Mouse (Mus musculus): ENCODE measurements around the gene Sfswap. TPM values are rescaled to one million over a fixed set of nuclear protein-coding genes. Genes with fewer than 3 reads are reported as not detected.
A peak's percentile ranks its signal among the peaks of the same experiment; 100 is the strongest.

Sfswap gene
- total RNA-seq, 4 experiments from 2014 or later = 110 to 152 (median 139) TPM

GRCm38 (mm10) chr5:129529571-129529970, 28.6 kb downstream of the Sfswap start:
- DNase-seq (ENCODE audit: low spot score in 2 of 2) = no peak

- DNase-seq (ENCODE audit: low spot score in 2 of 2) = no peak
Observed at GRCm38 (mm10) chr5:129533731-129534130, 32.7 kb downstream of the Sfswap start.

GRCm38 (mm10) chr5:129534500-129534899, 33.5 kb downstream of the Sfswap start:
- DNase-seq (ENCODE audit: low spot score in 2 of 2) = peak; percentile 87 to 88

- no peak for DNase-seq (ENCODE audit: low spot score in 2 of 2)
Observed at GRCm38 (mm10) chr5:129535021-129535420, 34.0 kb downstream of the Sfswap start.

- DNase-seq (ENCODE audit: low spot score in 2 of 2) = no peak
Observed at GRCm38 (mm10) chr5:129535431-129535830, 34.4 kb downstream of the Sfswap start.

- no peak for DNase-seq (ENCODE audit: low spot score in 2 of 2)
Observed at GRCm38 (mm10) chr5:129538826-129539225, 37.8 kb downstream of the Sfswap start.

GRCm38 (mm10) chr5:129542236-129542635, 41.2 kb downstream of the Sfswap start:
- DNase-seq (ENCODE audit: low spot score in 2 of 2) = no peak

- DNase-seq (ENCODE audit: low spot score in 2 of 2) = peak; percentile 45 to 56
Observed at GRCm38 (mm10) chr5:129545787-129546186, 44.8 kb downstream of the Sfswap start.

GRCm38 (mm10) chr5:129549716-129550115, 48.7 kb downstream of the Sfswap start:
- DNase-seq (ENCODE audit: low spot score in 2 of 2) = no peak

GRCm38 (mm10) chr5:129550790-129551189, 49.8 kb downstream of the Sfswap start:
- DNase-seq (ENCODE audit: low spot score in 2 of 2) = no peak

- no peak for DNase-seq (ENCODE audit: low spot score in 2 of 2)
Observed at GRCm38 (mm10) chr5:129551991-129552390, 51.0 kb downstream of the Sfswap start.

GRCm38 (mm10) chr5:129553642-129554041, 52.6 kb downstream of the Sfswap start:
- DNase-seq (ENCODE audit: low spot score in 2 of 2) = no peak

- DNase-seq (ENCODE audit: low spot score in 2 of 2) = no peak
Observed at GRCm38 (mm10) chr5:129558591-129558990, 57.6 kb downstream of the Sfswap start.

- no peak for DNase-seq (ENCODE audit: low spot score in 2 of 2)
Observed at GRCm38 (mm10) chr5:129559283-129559682, 58.3 kb downstream of the Sfswap start.

- no peak for DNase-seq (ENCODE audit: low spot score in 2 of 2)
Observed at GRCm38 (mm10) chr5:129562342-129562741, 61.3 kb downstream of the Sfswap start.

- no peak for DNase-seq (ENCODE audit: low spot score in 2 of 2)
Observed at GRCm38 (mm10) chr5:129568596-129568995, 67.6 kb downstream of the Sfswap start.

GRCm38 (mm10) chr5:129578201-129578600, 77.2 kb downstream of the Sfswap start:
- no peak for DNase-seq (ENCODE audit: low spot score in 2 of 2)

GRCm38 (mm10) chr5:129580046-129580445, 79.0 kb downstream of the Sfswap start:
- peak in 1 of 2 experiments; percentile 45 for DNase-seq (ENCODE audit: low spot score in 2 of 2)

GRCm38 (mm10) chr5:129580572-129580971, 79.6 kb downstream of the Sfswap start:
- DNase-seq (ENCODE audit: low spot score in 2 of 2) = no peak

- peak in 1 of 2 experiments; percentile 44 for DNase-seq (ENCODE audit: low spot score in 2 of 2)
Observed at GRCm38 (mm10) chr5:129581015-129581414, 80.0 kb downstream of the Sfswap start.

GRCm38 (mm10) chr5:129583331-129583730, 82.3 kb downstream of the Sfswap start:
- DNase-seq (ENCODE audit: low spot score in 2 of 2) = peak in 1 of 2 experiments; percentile 40

- peak; percentile 89 to 93 for DNase-seq (ENCODE audit: low spot score in 2 of 2)
Observed at GRCm38 (mm10) chr5:129583761-129584582, 83.0 kb downstream of the Sfswap start, which contains the start of gene Mmp17. Gene Mmp17, plus strand, starts transcription at chr5:129584169.
